Mouse (Mus musculus) testis, adult 2 months (tissue): Measurements from ENCODE around the gene Mms19.

Experiments used
- CTCF ChIP-seq: fragments of 200-500 bp; IDR thresholded peaks from 2 replicates; pipeline ENCODE4 v1.5.1; 2012; ENCODE audit warnings: low read depth, mild to moderate bottlenecking, inconsistent platforms, low read length, moderate library complexity; ENCODE audit not compliant: control insufficient read depth, insufficient read depth, insufficient replicate concordance
- POLR2A ChIP-seq: fragments of 200-500 bp; IDR thresholded peaks from 2 replicates; pipeline ENCODE4 v1.6.1; 2012; ENCODE audit warnings: low read depth, mild to moderate bottlenecking, inconsistent platforms, low read length, moderate library complexity; ENCODE audit not compliant: control insufficient read depth

- no peak for TF ChIP-seq CTCF
- no peak for TF ChIP-seq POLR2A
Measured at GRCm38 (mm10) chr19:41997090-41997489, 16.1 kb upstream of the Mms19 start.
